Mouse (Mus musculus) bone marrow macrophage, adult 2 months (primary cell): ENCODE measurements around the gene Asprv1.

Experiments
- CTCF ChIP-seq: IDR thresholded peaks from 2 replicates; pipeline ENCODE4 v1.5.1; 2012; ENCODE audit warnings: low read depth, mild to moderate bottlenecking, low read length, moderate library complexity
- POLR2A ChIP-seq: IDR thresholded peaks from 2 replicates; pipeline ENCODE4 v1.6.1; 2012; ENCODE audit warnings: mild to moderate bottlenecking, low read depth, low read length, borderline replicate concordance

GRCm38 (mm10) chr6:86667061-86667460 lies 39.1 kb downstream of the Asprv1 start:
- TF ChIP-seq CTCF (no peak), POLR2A (no peak)
